Mouse (Mus musculus) embryo, embryonic 10.5 days (tissue): ENCODE results near the gene Ggta1.
A peak's percentile ranks its signal among the peaks of the same experiment; 100 is the strongest.

Experiments used
- DNase-seq: peaks from one replicate; pipeline ENCODE4 v3.0.0-alpha.2; 2015; ENCODE audit warnings: low spot score

The Ggta1 gene

DNA sequence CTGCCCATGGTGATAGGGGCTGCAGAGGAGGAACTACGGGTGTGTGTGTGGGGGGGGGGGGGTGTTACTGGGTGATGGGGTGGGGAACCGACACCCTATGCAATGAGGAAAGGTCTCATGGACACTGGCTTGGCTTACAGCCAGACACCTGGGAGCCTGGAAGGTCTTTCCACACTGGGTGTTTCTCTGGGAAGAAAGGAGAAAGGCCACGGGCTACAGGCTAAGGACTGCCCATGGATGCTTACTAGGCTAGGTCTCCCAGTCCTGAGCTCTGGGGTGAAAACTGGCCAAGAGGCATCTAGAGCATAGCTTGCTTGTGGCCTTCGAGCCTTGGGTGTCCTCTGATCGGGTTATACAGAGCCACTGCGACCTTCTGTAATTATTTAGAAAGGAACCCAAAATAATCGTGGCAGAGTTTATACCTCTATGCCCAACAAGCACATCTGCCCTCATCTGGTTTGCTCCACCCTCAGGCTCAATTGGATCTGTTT, at the start of gene Ggta1:
TSS of gene Ggta1 (minus strand) at position 441 of the 491 bp plus-strand sequence.
- peak; percentile 44 for DNase-seq

DNA sequence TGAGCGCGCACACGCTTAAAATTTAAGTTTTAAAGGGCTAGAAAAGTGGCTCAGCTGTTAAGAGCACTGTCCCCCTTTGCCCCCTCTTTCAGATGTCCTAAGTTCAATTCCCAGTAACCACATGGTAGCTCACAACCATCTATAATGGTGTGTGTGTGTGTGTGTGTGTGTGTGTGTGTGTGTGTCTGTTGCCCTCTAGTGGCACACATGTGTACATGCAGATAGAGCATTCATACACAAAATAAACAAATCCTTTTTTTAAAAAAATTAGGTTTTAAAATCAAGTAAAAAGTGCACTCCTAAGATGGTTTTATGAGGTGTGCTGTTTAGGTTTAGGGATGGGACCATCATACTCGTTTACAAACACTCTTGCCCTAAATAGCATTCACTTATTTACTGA, 49.2 kb upstream of the Ggta1 start:
- no peak for DNase-seq

DNA sequence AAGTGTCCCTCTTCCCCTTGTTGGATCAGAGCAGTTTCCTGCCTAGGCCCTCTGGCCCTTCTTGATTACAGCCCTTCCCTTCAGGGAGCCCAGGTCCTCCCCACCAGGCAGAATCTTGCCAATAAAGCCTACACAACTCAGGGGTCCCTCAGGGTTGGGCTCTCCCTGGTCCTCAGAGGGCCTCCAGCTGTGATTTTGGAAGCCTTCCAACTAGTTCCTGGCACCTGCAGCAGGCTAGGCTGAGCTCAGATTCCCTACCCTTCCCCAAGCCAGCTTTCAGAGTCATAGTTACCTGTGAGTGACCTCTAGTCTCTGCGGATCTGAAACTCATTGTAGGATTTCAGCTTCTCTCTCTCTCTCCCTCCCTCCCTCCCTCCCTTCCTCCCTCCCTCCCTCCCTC, 47.9 kb upstream of the Ggta1 start:
- no peak for DNase-seq

DNA sequence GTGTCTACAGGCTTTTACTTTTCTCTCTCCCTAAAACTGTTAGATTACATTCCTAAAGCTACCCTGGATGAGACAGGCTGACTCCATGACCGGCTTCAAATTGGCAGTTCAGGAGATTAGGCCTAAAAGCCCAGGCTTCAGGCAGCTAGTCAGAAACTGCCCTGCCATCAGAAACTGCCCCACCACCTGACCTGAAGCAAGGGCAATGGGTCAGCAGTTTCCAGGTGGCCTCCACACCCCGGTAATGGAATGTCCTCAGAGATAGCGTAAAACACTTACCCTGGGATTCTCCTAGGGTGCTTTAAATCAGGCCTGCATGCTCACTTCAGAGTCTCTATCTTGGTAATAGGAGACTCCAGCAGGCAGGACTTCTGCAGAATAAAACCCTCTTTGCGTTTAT, 46.9 kb upstream of the Ggta1 start:
- no peak for DNase-seq

DNA sequence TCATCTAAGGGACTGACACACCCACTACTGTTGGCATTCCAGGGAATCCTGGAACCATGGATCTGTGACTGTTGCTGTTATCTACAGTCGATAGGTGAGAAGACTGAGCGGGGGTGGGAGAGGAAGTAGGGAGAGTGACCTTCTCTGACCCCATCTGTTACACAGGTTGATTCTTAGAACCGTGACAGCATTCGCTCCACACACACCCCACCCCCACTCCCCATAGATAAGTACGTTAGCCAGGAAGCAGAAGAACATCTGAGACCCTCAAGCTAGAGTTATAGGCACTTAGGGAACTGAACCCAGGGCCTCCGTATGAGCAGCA, 46.3 kb upstream of the Ggta1 start:
- DNase-seq = peak; percentile 50

DNA sequence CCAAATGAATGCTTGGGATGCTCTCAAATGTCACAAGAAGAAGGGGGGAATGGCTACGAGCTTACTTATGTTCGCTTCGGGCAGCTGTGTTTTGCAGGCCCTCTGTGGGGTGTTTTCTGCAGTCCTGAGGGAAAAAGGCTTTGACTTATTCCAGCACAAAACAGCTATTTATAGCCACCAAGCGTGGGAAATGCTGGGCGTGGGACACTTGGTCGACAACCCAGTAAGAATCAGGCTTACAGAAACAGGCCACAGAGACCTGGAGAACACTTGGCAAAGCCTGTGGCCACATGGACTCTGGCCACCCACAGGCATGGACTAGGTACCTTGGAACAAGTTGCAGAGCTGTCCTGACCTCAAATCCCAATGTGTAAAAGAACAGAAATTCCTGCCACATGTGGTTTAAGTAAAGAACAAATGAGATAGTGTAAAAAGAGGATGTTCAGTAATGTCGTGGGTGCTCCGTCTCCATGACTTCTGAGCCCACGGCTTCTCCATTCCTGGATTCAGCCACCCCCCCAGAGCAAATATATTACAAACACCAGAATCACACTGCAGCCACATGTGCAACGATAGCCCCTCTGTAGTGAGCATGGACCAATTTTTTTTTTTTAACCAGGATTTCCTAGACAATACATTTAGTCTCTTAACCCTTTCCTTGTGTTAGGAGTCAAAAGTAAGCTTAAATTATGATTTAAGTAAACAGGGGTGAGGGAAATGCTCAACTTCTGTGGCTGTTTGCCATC, 45.7 kb upstream of the Ggta1 start:
- DNase-seq = no peak

DNA sequence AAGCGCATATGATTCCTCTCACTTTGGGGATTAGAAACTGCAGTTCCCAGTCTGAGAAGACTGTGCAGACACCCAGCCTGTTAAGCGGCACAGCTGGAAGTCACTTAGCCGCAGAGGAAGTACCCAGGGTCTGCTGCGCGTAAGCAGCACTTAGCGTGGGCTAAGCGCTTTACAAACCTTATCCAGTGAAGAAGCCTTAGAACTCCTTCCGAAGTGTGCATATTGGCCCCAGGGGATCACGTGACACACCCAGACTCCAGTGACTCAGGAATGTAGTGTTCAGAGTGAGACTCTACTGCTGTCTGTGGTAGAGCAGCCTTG, 44.1 kb upstream of the Ggta1 start:
- no peak for DNase-seq

DNA sequence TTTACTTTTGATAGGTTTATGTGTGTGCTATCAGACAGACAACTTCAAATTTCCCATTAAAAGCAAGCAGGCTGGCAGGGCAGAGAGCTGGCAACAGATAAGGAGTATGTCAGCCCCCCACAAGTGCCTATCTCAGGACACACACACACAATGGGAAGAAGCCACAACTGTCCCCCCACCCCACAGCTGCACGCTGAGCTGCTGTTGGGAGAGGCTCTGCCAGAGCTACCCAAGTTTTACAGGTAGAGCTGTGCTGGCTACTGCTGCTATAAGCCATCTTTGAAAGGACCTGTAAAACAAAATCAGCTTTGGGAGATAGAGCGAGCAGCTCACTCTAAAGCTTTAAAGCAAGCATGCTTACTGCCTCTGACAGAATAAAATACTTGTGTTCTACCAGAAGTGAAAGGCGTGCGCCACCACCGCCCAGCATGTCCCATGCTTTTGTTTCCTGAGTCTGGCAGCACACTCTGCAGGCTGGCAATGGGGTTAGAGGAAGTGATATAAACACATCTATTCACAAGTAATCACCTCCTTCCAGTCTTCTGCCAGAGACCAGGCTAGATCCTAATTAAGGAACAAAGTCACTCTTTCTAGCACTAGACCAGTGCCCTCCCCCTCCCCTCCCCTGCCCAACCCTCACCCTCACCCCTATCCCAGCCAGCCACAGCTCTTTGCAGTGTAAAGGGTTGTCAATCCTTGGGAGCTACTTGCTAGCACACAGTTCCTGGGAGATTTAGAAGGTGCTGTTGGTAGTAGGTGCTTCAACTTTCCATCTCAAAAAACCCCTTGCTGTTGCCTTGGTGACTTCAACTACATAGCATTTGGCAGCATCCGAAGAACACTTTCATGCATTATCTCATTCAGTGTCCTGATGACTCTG, 43.5 kb upstream of the Ggta1 start:
- DNase-seq = no peak

DNA sequence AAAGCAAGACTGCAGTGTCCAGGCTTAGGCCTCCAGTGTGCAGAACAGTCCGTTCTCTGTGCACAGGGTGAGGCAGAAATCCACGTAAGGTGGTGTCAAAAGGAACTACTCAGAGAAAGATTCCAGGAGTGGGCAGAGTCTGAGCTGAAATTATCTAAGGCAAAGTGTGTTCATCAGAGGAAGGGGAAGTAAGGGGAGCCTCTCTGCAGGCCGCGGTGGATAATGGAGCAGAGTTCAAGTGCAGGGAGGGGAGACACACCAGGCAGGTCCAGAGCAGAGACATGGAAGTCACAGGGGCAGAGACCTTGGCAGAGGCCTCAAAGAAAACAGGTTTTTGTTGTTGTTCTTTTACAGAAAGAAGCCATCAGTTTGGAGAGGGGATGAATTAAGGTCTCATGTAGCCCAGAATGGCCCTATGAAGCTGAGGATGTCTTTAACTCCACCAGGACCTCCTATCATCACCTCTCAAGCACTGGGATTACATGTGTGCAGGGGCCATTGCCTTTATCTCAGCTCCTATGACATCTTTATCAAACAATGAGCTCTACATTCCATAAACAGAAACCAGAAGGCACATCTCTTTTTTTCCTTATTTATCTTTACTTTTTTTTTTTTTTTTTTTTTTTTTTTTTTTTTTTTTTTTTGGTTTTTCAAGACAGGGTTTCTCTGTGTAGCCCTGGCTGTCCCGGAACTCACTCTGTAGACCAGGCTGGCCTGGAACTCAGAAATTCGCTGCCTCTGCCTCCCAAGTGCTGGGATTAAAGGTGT, 42.7 kb upstream of the Ggta1 start:
- DNase-seq = no peak

DNA sequence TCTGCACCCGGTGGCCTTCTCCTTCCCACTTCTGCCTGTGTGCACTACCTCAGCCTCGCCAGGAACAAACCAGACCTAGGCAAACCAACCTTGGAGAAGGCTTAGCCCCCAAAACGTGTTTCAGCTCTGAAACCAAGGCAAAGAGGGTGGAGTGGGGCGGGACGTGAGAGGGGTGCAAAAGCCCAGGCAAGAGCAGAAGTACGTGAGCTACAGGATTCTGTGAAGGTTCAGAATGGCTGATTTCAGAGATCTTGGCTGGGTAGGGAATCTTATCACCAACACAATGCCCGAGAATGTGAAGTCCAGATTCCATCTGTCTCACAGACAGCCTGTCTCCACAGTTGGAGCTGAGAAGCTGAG, 41.4 kb upstream of the Ggta1 start:
- DNase-seq = no peak

DNA sequence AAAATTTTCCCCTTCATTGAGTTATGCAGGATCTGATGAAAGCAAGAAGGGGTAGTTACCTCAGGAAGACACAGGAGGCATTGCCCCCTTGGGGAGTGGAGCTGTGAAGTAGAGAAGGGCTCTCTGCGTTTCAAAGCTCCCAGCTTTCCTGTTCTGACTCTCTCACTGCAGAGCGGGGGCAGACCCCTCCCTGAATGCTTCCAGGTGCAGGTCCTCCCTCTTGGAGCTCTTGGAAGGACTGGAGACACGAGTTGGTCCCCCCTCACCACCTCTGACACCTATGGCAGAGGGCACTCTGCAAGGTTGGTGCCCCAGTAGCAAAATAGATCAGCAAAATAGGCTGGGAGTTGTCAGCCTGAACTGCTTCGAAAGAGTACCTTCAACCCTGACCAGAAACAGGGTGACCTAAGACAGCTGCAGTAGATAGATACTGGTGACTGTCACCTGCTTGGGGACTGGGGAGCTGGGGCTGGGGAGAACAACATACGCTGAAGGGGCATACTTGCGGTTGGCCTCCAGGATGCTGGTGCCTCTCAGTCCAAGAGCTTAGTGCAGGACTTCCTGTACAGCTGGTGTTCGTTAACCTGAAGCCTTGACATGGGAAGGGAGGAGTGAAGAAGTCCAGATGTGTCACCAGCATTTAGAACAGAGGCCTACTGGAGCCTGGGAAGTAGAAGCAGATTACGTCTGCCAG, 40.8 kb upstream of the Ggta1 start:
- peak; percentile 73 for DNase-seq

DNA sequence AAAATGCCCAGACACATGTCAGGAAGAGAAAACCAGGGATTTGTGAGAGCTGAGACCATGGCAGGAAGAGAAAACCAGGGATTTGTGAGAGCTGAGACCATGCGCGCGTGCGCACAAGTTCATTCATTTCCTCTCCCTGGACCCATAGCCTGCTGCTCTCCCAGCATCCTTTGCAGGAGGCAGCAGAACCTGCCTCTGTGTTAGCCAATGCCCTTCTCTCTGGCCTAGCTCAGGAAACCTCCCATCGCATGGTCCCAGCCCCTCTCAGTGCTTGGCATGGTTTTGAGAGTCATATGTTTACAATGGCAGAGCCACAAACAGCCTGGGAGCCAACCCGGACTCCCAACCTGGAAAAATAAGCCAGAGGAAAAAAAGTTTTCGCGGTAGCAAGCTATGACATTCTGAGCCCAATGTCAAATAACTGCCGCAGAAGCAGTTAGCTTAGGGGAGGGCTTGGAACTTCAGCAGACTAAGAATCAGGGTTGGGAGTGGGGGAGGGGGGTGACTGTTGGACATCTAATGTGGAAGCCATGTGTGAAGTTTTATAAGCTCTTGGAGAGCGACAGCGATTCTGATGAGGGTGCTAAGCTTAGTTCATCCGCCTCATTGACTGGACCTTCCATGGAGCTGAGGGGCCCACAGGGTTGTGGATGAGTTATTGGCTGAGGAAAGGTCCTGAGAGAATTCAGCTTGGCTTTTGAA, 40.1 kb upstream of the Ggta1 start:
- peak; percentile 49 for DNase-seq

DNA sequence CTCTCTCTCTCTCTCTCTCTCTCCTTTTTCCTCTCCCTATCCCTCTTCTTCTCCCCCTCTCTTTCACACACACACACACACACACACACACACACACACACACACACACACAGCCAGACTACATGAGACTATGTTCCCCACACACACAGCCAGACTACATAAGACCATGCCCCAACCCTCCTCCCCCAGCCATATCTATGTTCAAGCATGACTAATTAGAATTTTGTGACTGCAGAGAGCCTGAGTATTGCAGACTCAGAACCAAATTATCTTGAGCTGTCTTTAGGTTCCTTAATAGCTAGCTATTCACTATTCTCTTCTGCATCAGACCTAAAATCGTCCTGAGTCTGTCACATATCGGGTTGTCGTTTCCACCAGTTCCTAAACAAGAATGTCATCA, 39.5 kb upstream of the Ggta1 start:
- no peak for DNase-seq

DNA sequence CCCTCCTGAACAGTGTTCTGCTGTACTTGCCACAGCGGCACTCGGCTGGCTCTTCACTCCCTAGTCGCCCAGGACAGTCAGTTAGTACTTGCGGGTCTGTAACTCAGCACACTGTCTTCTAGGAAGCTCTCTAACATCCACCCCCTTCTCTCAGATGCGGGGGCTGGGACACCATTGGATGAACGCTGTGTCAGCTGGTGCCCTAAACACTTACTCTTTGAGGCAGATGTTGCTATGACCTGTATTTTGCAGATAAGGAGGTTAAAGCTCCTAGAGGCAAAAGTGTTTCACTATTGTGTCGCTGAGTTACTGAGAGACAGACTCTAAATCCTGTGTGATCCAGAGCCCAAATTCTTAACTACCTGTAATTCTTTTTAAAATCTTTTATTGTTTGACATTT, 36.4 kb upstream of the Ggta1 start:
- DNase-seq = no peak

DNA sequence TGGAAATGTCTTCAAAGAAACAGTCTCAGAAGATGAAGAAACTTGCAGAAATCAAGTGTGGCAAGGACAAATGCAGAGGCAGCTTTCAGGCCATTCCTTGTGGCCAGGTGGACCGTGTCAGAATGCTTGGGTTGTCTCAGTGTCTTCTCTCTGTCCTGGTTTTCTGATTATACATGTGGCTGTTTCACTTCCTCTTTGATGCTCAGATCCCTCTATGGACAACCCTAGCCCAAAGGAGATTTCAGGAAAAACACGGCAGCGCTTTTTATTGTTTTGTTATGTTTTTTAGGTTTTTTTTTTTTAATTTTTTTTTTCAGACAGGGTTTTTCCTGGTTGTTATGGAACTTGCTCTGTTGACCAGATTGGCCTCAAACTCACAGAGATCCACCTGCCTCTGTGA, 35.9 kb upstream of the Ggta1 start:
- DNase-seq = no peak

DNA sequence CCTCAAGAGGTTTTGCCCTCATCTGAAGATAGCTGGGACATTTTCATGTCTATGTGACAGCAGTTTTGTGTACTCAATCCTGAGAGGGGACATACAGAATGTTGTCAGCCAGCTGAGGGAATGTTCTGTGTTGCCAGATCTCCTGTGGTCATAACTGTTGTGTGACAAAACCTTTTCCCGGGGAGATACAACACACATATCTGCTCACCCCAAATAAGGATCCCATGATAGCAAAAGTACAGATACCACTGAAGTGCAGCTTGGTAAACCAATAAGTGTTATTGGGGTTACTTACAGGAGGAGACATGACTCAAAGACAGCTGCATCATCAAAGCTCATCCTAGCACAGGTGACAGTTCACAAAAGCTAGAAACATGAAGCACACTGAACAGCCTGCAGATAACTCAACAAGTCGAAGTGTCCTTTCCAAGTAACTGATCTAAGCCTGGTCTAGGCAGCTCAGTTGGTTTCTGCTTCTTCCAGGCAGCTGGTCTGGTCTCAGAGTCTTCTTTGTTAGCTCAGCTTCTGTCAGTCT, 34.7 kb upstream of the Ggta1 start:
- DNase-seq = no peak

DNA sequence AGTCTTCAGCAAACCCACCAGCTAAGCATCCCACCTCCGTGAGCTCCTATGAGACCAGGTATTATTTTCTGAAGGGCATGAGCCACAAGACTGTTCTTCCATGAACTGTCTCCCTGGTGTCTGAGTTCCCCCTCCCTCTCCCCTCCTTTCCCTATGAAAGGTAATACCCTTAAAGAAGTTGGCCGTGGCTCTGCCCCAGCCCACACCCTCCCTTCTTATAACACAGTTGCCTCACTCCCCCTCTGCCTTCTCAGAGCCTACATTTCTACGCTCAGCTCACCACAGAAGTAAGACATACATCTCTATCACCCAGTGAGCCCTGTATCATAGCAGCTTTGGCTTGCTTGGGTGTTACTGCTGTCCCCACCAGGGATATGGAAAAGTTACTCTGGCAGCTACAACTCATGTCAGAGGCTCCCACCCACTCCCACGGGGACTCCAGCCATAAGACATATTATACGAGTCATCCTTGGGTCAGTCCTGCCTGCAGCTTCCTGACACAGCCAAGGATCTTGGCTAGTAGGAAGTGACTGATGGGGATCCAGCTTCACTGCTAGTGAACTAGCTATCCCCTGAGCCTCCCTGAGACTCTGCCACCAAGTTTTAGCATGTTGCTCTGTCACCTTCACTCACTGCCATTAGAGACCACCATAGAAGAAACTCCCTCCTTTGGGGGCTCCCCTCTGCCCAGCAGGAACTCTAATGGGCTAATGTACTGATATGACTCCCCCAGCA, 33.4 kb upstream of the Ggta1 start:
- DNase-seq = no peak

DNA sequence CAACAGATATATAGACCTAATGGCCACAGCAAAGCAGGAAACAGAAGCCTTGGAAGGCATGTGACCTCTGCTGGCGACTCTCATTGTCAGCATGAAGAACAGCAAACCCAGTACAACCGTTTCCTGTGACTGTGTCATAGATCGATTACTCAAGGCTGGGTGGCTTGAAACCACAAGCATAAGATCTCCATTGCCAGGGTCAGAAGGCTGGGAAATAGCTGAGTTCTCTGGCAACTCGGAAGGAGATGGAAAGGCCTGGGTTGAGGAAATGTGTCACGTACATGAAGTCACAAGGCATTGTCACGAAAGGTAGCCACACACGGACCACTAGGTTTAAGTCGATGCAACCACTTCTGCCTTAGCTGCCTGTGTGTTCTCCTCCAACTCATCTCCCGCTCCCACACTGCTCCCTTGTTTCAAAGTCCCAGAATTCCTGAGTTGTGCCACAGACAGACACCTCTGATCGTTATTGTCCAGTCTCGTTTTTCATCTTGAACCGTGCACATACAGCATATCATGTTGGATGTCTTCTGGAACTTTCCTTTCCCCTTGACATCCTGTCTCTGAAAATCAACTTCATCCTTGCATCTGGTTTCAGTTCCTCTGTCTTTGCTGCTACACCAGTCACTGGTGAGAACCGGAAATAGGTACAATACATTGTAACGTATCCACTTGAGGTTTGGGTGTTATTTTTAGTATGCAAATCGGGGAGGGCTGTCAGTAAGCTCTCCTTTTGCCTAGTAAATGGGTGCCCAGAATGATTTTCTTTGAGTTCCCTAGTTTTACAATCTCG, 32.7 kb upstream of the Ggta1 start:
- no peak for DNase-seq

DNA sequence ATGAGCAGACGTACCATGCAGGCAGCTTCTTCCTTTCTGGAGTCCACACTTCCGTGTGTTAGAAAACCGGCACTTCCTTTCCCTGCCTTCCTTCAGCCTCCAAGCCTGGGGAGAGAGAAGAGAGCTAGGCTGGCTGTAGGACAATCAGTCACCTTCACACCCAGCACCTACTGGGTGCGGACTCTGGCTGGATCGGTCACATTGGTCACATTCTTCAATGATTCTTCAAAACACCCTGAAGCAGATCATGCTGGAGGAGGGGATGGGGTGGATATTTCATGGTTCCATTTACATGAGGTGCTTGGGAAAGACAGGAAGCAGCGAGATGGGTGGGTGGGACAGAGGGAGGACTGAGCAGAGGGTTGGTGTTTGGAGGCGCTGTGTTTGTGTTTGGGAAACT, 30.5 kb upstream of the Ggta1 start:
- no peak for DNase-seq

DNA sequence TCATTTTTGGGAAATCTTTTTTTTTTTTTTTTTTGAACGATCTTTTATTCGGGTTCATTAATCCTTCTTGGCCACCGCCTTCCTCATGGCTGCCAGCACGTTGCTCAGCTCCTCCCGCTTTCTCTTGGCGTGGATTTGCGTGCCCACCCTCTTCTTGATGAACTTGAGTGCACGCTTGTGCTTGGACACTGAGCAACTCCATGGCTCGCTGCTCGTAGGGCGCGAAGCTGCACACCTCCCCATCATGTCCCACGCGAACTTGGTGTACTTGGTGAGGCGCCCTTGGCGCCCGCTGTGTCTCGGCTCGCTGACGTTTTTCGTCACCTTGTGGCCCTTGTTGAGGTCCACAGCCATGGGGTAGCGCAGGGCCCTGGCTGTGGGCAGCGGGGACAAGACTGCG, 28.1 kb upstream of the Ggta1 start:
- DNase-seq = no peak
